Mouse (Mus musculus) thymus, postnatal 0 days (tissue): ENCODE results near the gene Trhr2. TPM values are rescaled to one million over a fixed set of nuclear protein-coding genes. Genes with fewer than 3 reads are reported as not detected.
A peak's percentile ranks its signal among the peaks of the same experiment; 100 is the strongest.

Experiments used
- DNase-seq: peaks from one replicate; pipeline ENCODE4 v3.0.0-alpha.2; 2015; ENCODE audit warnings: low spot score
- polyA plus RNA-seq: library from polyadenylated mRNA; unstranded; fragments of >200 nt; fragmentation: Nextera tagmentation; extraction: Ambion mirVana; gene quantifications from 2 replicates; pipeline ENCODE4 v1.2.1, GENCODE M21; 2015

Trhr2 gene
- polyA plus RNA-seq, result not detected in 2 replicates

DNA sequence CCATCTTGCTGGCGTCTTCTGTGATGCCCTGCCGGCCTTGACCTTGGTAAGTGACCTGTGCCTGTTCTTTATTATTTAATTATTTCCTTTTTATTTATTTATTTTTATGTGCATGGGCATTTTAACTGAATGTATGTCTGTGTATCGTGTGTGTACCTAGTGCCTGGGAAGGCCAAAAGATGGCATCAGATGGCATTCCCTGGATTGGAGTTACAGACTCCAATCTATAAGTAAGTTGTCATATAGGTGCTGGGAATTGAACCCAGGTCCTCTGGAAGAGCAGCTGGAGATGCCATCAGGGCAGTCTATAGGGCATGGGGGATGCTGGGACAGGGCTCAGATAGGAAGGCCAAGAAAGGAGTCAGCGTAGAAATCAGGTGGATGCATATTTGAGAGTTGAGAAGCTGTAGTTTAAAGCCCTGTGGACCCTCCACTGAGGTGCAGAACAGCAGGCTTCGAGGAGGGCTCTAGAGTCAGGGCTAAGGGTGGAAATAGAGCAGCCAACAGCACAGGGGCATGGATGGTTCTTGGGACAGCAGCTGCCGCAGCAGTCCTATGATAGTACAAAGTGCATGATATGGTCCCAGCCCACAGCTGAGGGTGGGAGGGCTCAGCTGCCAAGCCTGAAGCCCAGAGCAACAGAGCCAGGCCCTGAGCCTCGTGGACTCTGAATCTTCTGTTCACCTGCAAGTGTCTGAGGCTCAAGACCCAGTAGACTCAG lies at the start of gene Trhr2:
Trhr2 (minus strand) TSS at position 51 of the 721 bp plus-strand sequence.
- DNase-seq, result no peak

GRCm38 (mm10) chr8:122407678-122408077 lies 47.1 kb upstream of the Trhr2 start:
- DNase-seq, result no peak

DNA sequence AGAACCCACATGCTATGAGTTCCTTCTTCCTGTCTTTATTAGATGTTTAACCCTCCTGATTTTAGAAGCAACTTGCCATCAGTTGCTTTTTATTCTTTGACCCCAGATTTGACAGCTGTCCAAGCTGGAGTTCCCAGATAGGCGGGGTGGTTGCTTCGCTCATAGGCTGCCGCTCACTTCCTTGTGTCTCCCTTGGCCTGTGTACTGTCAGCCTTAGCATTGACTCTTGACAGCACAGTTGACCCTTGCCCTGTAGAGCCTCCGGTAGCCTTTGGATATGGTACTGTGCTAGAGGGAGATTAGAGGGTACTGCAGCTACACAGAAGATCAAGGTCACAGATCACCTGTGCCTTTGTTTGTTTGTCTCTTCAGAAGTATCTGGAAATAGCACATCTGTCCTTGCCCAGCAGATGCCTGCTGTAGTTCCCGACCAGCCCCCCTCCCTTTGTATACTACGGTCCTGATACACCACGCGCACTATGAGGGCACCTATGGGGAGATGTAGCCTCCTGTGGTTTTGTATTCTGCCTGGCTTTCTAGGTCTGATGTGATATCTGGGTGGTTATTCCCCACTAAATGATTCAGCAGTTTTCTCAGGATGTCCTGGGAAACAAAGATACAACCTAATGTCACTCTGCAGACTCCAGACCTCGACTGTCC lies 44.7 kb upstream of the Trhr2 start:
- DNase-seq, result no peak

- no peak for DNase-seq
These were observed 37.6 kb upstream of the Trhr2 start for GRCm38 (mm10) chr8:122398186-122398585.

DNA sequence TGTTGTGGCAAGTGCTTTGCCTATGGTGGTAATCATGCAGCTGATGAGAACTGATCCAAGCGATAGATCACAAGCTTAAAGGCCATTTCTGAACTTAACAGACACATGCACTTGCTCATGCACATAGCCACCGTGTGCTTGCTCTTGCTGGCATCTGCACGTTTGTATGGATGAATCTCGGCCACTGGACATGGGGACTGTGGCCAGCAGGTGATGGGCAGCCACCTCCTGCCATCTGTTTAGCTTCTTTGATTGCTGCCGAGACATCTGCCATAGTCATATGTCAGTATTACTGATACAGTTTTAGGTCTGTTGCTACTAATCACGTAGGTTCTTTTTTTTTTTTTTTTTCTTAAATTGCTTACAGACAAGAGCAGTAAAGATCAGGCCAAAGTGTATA lies 34.7 kb upstream of the Trhr2 start:
- no peak for DNase-seq

DNA sequence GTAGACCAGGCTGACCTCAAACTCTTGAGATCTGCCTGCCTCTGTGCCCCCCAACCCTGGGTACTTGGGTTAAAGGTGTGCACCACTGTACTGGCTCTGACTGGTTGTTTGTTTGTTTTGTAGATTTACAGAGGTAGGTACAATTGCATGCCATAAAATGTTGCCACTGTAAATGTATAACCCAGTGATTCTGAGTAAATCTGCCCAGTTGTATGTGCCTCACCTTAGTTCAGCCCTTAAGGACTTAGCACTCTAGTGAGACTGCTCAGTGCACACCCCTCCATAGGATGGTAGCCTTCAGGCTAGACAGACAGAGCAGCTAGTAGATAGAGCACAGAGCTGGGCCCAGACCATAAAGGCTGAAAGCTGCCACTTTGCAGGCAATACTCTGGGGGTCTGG lies 33.2 kb upstream of the Trhr2 start:
- no peak for DNase-seq

DNA sequence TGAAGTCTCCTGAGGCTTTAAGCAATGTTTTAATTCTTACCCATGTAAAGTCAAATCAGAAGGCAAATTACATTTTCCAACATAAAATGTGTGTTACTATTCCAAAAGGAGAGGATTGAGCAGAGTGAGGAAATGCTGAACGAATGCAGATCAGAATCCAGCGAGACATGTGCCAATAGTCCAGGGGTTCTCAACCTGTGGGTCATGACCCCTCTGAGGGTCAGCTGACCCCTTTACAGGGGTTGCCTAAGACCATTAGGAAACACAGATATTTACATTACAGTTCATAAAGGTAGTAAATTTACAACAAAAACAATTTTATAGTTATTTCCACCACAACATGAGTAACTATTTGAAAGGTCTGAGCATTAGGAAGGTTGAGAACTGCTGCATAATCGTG lies 30.2 kb upstream of the Trhr2 start:
- DNase-seq, result no peak

DNA sequence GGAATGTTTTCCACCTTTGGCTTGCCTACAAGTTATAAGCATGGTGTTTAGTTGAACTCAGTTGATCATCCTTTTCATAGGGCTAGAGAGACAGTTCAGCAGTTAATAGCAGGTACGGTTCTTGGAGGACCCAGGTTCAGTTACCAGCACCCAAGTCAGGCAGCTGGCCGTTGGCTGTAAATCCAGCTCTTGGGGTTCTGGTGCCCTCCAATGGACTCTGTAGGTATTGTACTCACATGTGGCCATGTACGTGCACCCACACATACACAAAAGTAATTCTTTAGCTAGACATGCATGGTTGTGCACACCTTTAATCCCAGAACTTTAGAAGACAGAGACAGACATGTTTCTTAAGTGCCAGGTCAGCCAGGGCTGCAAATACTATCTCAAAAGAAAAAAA lies 28.8 kb upstream of the Trhr2 start:
- DNase-seq, result no peak

GRCm38 (mm10) chr8:122383039-122383438 lies 22.5 kb upstream of the Trhr2 start:
- DNase-seq, result no peak

DNA sequence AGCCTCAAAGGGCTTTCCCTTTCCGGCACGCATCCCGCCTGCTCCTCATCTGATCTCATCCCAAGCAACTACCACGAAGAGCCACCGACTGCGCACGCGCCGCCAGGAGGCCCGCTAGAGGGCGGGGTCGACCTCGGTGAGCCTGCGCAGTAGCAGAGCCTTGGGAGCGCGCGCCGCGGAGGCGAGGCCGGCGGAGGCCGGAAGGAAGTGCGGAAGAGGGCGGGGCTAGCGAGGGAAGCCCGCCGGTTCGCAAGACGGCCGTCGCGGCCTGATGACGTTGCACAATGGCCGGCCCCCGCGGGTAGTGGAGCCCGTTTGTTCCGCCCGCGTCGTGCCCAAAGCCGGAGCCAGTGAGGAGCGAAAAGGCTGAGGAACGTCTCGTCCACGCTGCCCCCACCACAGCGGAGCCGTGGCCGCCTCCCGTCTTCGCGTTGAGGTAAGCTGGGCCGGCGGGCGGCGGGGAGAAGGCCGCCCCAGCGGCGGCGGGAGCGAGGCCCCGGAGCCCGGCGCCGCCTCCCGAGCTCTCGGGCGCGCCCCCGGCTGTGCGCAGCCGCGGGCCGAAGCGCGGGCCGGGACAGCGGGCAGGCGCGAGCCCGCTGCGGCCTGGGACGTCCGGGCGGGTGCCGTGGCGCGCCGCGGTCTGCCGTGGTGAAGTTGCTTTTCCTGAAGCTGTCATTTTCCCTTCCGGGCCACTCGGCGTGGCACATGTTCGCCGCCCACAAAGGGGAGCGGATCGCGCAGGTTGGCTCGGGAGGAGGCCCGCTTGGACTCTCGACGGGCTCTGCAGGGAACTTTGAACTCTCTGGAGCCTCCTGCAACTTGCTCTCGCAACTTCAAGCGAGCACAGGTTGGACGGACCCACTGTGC lies 16.1 kb upstream of the Trhr2 start, which contains the start of gene Zc3h18:
Zc3h18 (plus strand) TSS at position 245 of the 867 bp plus-strand sequence.
- DNase-seq, result peak; percentile 99

- DNase-seq, result no peak
These were observed 15.3 kb upstream of the Trhr2 start for GRCm38 (mm10) chr8:122375751-122376364.

GRCm38 (mm10) chr8:122375320-122375719 lies 14.8 kb upstream of the Trhr2 start:
- no peak for DNase-seq

- DNase-seq, result no peak
These were observed 11.2 kb upstream of the Trhr2 start for GRCm38 (mm10) chr8:122371706-122372105.

GRCm38 (mm10) chr8:122369665-122370064 lies 9.1 kb upstream of the Trhr2 start:
- DNase-seq, result peak; percentile 45

GRCm38 (mm10) chr8:122368494-122368893 lies 7.9 kb upstream of the Trhr2 start:
- no peak for DNase-seq

GRCm38 (mm10) chr8:122362967-122363366 lies 2.4 kb upstream of the Trhr2 start:
- DNase-seq, result no peak

GRCm38 (mm10) chr8:122362271-122362670 lies 1.7 kb upstream of the Trhr2 start:
- DNase-seq, result no peak

- DNase-seq, result no peak
These were observed 1.3 kb downstream of the Trhr2 start for GRCm38 (mm10) chr8:122359111-122359775.

- DNase-seq, result no peak
These were observed 2.9 kb downstream of the Trhr2 start for GRCm38 (mm10) chr8:122357641-122358040.

DNA sequence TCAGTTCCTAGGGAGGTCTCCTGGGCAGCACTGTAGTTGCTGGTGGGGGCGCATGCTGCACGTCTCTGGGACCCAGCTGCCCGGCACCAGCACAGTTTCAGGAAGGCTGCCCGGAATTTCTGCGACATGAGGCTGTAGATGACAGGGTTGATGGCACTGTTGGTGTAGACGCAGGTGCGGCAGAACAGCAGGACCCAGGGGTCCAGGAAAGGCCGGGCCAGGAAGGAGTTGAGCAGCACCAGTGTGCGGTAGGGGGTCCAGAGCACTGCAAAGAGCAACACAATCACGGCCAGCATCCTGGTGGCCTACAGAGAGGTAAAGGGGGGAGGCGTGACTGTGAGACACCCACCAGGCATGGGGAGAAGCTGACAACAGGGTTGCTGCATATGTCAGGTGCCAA lies 3.3 kb downstream of the Trhr2 start:
- no peak for DNase-seq
